Mouse (Mus musculus): ENCODE measurements around the gene Dnajb12. TPM values are rescaled to one million over a fixed set of nuclear protein-coding genes. Genes with fewer than 3 reads are reported as not detected.
A peak's percentile ranks its signal among the peaks of the same experiment; 100 is the strongest.

The Dnajb12 gene
- polyA plus RNA-seq, 1 experiment: not detected

DNA sequence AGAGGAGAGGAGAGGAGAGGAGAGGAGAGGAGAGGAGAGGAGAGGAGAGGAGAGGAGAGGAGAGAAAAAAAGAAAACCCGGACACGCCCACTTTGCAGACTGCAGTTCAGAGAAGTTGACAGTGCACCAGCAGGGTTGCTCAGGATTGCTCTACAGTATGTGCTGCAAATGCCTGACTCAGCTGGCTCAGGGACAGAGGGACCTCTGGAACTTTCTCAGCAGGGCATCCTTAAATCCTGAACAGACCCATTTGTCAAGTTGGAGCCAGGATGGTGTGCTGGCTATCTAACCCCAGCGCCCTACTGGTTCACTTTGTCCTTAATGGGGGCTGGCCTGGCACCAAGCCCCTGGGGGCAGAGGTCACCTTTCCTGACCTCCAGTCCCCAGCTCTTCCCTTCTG, 54.7 kb downstream of the Dnajb12 start:
- WGBS: 57% methylated on average over 3 of the region's 3 CpGs
- TF ChIP-seq POLR2A (IDR thresholded peaks at IDR 0.05; ENCODE audit: insufficient read depth, low read depth, low read length) (no peak), CTCF (IDR thresholded peaks at IDR 0.05; ENCODE audit: insufficient read depth, low read depth, low read length) (no peak)
- no peak overlapping the region for H3K4me3 ChIP-seq (ENCODE audit: insufficient read depth, low read depth, low read length)
- H3K4me1 ChIP-seq (ENCODE audit: control insufficient read depth, insufficient read depth, low read length): peaks cover 14% of the 10 kb centered on the region
- H3K27ac ChIP-seq (ENCODE audit: insufficient read depth, low read depth, low read length): no peak overlapping the region

DNA sequence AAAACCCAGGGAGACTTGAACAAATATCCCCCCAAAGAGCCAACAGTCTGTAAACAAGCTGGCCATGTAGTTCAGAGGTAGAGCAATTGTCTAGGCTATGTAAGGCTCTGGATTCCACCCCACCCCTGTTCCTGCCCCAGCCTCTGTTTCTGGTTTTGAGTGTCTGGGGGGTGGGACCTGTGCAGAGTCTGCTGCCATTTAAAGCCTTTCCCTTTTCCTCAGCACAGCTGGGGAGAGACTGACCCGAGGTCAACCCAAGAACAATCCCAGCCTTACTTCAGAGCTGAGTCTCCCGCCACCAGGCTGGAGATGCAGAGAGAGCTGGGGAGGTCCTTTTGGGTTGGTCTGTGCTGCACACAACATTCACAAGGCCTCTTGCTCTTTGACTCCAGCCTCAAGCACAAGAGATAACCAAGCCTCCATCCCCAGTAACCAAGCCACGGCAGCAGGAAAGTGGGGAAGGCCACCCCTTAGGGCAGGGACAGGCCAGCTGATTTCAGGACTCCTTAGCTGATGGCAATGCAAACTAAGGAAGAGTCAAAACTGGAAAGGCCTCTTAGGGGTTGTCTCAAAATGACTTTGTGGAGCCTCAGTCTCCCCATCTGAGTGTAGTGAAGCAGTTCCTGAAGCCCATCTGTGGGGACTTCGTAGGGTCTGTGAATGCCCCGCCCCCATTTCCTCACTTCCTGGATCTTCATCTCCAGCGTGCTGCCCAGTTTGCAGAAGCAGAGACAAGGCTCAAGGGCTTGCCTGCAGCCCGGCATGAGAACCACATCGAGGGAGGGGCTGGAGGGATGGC, 56.9 kb downstream of the Dnajb12 start:
- H3K27ac ChIP-seq (ENCODE audit: insufficient read depth, low read depth, low read length): no peak overlapping the region
- no peak for TF ChIP-seq CTCF (IDR thresholded peaks at IDR 0.05; ENCODE audit: insufficient read depth, low read depth, low read length)
- TF ChIP-seq POLR2A (IDR thresholded peaks at IDR 0.05; ENCODE audit: insufficient read depth, low read depth, low read length): no peak
- H3K4me3 ChIP-seq (ENCODE audit: insufficient read depth, low read depth, low read length): no peak overlapping the region
- H3K4me1 ChIP-seq (ENCODE audit: control insufficient read depth, insufficient read depth, low read length): peaks cover 8% of the 10 kb centered on the region
- WGBS: 64% methylated on average over 8 of the region's 8 CpGs

DNA sequence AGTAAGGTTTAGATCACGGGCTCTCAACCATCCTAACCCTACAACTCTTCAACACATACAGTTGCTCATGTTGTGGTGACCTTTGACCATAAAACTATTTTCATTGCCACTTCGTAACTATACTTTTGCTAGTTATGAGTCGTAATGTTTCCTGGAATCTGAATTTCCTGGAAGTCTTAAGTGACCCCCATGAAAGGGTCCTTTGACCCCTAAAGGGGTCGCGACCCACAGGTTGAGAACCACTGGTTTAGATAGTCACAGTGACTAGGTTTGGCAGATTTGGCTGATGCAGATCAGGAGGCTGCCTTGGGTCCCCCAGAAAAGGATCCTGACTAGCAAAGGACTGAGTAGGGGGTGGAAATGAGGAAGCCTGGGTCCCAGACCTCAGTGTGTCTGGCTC, 59.3 kb downstream of the Dnajb12 start:
- Histone ChIP-seq H3K27ac (ENCODE audit: insufficient read depth, low read depth, low read length) (no peak overlapping the region), H3K4me1 (ENCODE audit: control insufficient read depth, insufficient read depth, low read length) (peaks cover 20% of the 10 kb centered on the region), H3K4me3 (ENCODE audit: insufficient read depth, low read depth, low read length) (no peak overlapping the region)
- 92% methylated on average over 5 of the region's 5 CpGs for WGBS
- TF ChIP-seq POLR2A (IDR thresholded peaks at IDR 0.05; ENCODE audit: insufficient read depth, low read depth, low read length): no peak

DNA sequence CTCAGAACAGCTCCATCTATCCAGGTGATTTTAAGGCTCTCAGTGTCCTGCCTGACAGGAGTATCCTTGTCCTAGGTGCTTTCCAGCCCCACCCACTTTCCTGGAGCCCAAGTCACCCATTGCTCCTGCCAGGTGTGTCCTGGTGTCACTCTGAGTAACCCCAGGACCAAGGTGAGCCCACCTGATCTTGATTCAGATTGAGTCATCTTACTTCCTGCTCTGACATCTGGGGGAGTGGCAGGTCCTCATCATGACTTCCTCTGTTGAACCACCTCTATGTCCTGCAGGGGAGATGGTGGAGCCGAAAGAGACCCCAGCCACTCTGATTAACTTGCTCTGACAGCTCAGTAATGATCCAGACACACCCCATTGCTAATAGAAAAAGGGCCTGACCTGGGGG, 59.7 kb downstream of the Dnajb12 start:
- WGBS: 78% methylated on average over 1 of the region's 1 CpGs
- no peak for TF ChIP-seq CTCF (IDR thresholded peaks at IDR 0.05; ENCODE audit: insufficient read depth, low read depth, low read length)
- TF ChIP-seq POLR2A (IDR thresholded peaks at IDR 0.05; ENCODE audit: insufficient read depth, low read depth, low read length): no peak

DNA sequence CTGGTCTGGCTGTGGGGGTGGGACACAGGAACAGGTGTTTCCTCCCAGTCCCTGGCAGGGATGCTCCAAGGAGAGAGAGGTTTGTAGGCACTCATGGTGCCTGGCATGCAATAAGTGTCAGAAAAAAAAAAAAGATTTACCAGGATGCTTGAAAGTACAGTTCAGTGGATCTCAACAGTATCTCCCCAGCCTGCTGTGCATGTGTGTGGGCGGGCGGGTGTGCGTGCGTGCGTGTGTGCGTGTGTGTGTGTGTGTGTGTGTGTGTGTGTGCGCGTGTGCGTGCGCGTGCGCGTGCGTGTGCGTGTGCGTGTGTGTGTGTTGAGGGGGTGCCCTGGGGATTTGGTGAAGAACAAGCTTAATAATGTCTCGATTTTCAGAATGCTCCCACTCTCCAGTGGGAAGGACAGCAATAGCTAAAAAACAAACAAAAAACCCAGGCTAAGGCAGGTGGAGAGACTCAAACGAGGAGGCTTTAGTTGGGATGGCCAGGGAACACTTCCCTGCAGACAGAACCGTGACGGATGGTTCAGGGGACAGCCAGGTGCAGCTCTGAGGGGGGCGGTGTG, 63.0 kb downstream of the Dnajb12 start:
- Histone ChIP-seq H3K4me3 (ENCODE audit: insufficient read depth, low read depth, low read length) (peak overlapping the region; percentile 21), H3K27ac (ENCODE audit: insufficient read depth, low read depth, low read length) (peak overlapping the region; percentile 68), H3K4me1 (ENCODE audit: control insufficient read depth, insufficient read depth, low read length) (peaks cover 20% of the 10 kb centered on the region)
- WGBS: 28% methylated on average over 21 of the region's 21 CpGs
- TF ChIP-seq POLR2A (IDR thresholded peaks at IDR 0.05; ENCODE audit: insufficient read depth, low read depth, low read length): no peak
- no peak for TF ChIP-seq CTCF (IDR thresholded peaks at IDR 0.05; ENCODE audit: insufficient read depth, low read depth, low read length)

More for the DNA sequence above, 59.7 kb downstream of the Dnajb12 start:
- H3K27ac ChIP-seq (ENCODE audit: insufficient read depth, low read depth, low read length): no peak overlapping the region
- no peak overlapping the region for H3K4me3 ChIP-seq (ENCODE audit: insufficient read depth, low read depth, low read length)
- H3K4me1 ChIP-seq (ENCODE audit: control insufficient read depth, insufficient read depth, low read length): peaks cover 23% of the 10 kb centered on the region

DNA sequence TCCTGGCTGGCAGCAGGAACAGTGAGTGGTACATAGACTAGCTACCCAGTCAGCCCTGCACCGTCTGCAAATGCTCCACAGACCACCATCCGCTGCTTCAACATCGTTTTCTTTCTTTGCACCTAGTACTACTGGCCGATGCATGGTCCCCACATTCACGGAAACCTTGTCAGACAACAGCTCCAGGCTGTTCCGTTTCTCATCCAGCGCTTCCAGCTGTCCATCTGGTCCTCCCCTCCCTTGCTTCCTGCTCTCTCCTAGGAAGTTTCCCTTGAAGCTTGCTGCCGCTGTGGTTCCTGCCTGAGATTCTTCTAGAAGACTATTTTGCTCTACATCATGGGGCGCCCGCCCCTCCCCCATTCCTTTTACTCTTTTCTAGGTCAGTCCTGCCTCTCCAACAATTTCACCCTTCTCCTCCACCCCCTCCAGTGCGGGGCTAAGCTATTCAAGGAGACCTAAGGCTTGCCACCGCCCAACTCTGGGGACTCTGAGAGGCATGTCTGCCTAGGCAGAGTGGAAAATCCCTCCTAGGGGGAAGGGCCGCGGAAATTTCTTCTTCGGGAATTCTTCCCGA, 63.6 kb downstream of the Dnajb12 start:
- Histone ChIP-seq H3K4me3 (ENCODE audit: insufficient read depth, low read depth, low read length) (peak overlapping the region; percentile 21), H3K27ac (ENCODE audit: insufficient read depth, low read depth, low read length) (peak overlapping the region; percentile 68), H3K4me1 (ENCODE audit: control insufficient read depth, insufficient read depth, low read length) (peaks cover 21% of the 10 kb centered on the region)
- WGBS: 1% methylated on average over 16 of the region's 16 CpGs
- TF ChIP-seq POLR2A (IDR thresholded peaks at IDR 0.05; ENCODE audit: insufficient read depth, low read depth, low read length) (no peak), CTCF (IDR thresholded peaks at IDR 0.05; ENCODE audit: insufficient read depth, low read depth, low read length) (no peak)

DNA sequence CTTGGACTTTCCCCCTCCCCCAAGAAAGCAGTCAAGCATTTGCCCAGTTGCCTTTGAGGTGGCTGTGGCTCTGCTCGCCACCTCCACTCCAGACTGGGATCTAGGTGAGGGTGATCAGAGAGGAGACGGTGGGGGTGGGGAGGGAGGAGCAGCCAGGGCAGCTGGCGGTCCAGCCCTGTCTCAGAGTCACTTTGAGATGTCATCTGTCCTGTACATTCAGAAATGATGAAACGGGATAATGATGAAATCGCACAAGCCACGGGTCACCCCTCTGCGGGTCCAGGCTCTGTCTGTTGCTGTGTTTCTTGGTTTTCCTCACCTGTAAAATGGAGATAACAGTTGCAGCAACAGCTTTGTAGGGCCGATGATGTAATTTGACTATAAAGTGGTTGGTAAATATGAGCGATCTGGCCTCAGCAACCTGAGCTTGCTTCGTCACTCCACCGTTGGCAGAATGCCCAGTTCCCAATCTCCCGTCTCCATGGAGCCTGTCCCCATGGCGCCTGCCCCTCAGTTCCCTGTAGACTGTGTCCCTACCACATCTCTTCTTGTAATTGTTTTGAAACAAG, 64.1 kb downstream of the Dnajb12 start:
- TF ChIP-seq CTCF (IDR thresholded peaks at IDR 0.05; ENCODE audit: insufficient read depth, low read depth, low read length) (no peak), POLR2A (IDR thresholded peaks at IDR 0.05; ENCODE audit: insufficient read depth, low read depth, low read length) (no peak)
- peaks cover 23% of the 10 kb centered on the region for H3K4me1 ChIP-seq (ENCODE audit: control insufficient read depth, insufficient read depth, low read length)
- H3K27ac ChIP-seq (ENCODE audit: insufficient read depth, low read depth, low read length): peak overlapping the region; percentile 68
- WGBS: 27% methylated on average over 13 of the region's 13 CpGs
- no peak overlapping the region for H3K4me3 ChIP-seq (ENCODE audit: insufficient read depth, low read depth, low read length)

DNA sequence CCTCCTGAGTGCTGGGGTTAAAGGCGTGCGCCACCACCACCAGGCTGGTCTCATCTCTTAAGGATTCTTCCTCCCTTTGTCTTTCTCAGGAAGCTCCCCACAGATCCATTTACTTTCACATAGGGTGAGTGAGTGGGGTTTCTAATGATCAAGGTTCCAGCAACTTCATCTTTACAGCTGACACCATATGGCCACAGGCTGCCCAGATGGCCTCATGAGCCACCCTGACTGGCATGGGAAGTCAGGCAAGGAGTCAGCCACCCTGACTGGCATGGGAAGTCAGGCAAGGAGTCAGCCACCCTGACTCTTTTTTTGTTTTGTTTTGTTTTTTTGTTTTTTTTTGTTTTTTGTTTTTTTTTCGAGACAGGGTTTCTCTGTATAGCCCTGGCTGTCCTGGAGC, 66.1 kb downstream of the Dnajb12 start:
- H3K4me1 ChIP-seq (ENCODE audit: control insufficient read depth, insufficient read depth, low read length): peaks cover 29% of the 10 kb centered on the region
- TF ChIP-seq POLR2A (IDR thresholded peaks at IDR 0.05; ENCODE audit: insufficient read depth, low read depth, low read length): no peak
- WGBS: 100% methylated on average over 3 of the region's 3 CpGs
- no peak overlapping the region for H3K27ac ChIP-seq (ENCODE audit: insufficient read depth, low read depth, low read length)
- H3K4me3 ChIP-seq (ENCODE audit: insufficient read depth, low read depth, low read length): no peak overlapping the region

DNA sequence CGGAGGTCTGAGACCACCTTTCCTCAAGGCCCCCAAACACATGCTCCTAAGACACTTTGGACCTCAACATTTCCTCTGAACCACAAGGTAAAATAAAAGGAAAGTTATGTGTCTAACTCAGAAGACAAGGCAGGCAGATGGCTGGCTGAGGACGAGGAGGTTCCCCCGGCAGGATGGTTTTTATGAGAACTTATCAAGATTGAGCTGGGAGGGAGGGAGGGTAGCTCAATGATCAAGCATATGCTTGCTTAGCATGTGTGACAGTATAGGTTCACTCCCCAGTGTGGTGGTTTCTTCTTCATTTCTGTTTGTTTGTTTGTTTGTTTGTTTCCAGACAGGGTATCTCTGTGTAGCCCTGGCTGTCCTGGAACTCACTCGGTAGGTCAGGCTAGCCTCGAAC, 67.0 kb downstream of the Dnajb12 start:
- H3K4me1 ChIP-seq (ENCODE audit: control insufficient read depth, insufficient read depth, low read length): peaks cover 29% of the 10 kb centered on the region
- H3K4me3 ChIP-seq (ENCODE audit: insufficient read depth, low read depth, low read length): no peak overlapping the region
- 94% methylated on average over 5 of the region's 5 CpGs for WGBS
- TF ChIP-seq CTCF (IDR thresholded peaks at IDR 0.05; ENCODE audit: insufficient read depth, low read depth, low read length): no peak
- no peak for TF ChIP-seq POLR2A (IDR thresholded peaks at IDR 0.05; ENCODE audit: insufficient read depth, low read depth, low read length)
- H3K27ac ChIP-seq (ENCODE audit: insufficient read depth, low read depth, low read length): no peak overlapping the region

Measured in olfactory bulb, adult 2 months (tissue).